Mouse (Mus musculus) brown adipose tissue, adult 24 weeks (tissue): ENCODE measurements at regions not wholly inside any gene's neighbourhood (a gene's known extent, or its start where the extent isn't known, plus 50 kb on each side); places are given as distances from the start of the nearest gene placed in this dataset.

Experiments used
- H3K27ac ChIP-seq: fragments of 200-500 bp; replicated peaks from 2 replicates; pipeline ENCODE4 v1.5.1; 2012; ENCODE audit warnings: low read depth, mild to moderate bottlenecking, low read length
- H3K4me1 ChIP-seq: fragments of 200-500 bp; 2 replicates; pipeline ENCODE4 v1.6.1; 2012; ENCODE audit warnings: low read length, mixed read lengths; ENCODE audit not compliant: control insufficient read depth, insufficient read depth, insufficient read length
- H3K4me3 ChIP-seq: fragments of 200-500 bp; 2 replicates; pipeline ENCODE4 v1.5.1; 2012; ENCODE audit warnings: low read depth, mild to moderate bottlenecking, low read length, moderate library complexity; ENCODE audit not compliant: insufficient read depth

- H3K4me1 ChIP-seq: peaks cover 14% of the 10 kb centered on the region
- no peak overlapping the region for H3K27ac ChIP-seq
- no peak overlapping the region for H3K4me3 ChIP-seq
These were observed 200.7 kb upstream of the Klf3 start for GRCm38 (mm10) chr5:64602356-64602936.

GRCm38 (mm10) chr5:64602996-64603755, 200.0 kb upstream of the Klf3 start:
- no peak overlapping the region for H3K4me3 ChIP-seq
- H3K27ac ChIP-seq: no peak overlapping the region
- H3K4me1 ChIP-seq: peaks cover 14% of the 10 kb centered on the region

DNA sequence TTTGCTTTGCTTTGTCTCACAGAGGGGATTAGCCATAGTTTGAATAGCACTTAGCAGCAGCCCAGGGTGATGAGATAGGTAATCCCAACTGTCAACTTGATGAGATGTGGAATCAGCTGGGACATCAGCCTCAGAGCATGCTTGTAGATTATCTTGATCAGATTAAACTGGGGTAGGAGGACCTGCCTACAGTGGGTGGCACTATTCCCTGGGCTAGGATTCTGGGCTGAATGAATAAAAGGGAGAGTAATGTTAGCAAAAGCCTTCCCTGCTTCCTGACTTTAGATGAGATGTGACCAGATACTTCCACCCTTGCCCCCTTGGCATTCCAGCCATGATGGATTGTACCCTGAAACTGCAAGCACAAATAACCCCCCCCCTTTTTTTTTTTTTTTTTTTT, 198.0 kb upstream of the Klf3 start:
- Histone ChIP-seq H3K4me3 (no peak overlapping the region), H3K27ac (no peak overlapping the region), H3K4me1 (peaks cover 7% of the 10 kb centered on the region; the same call in 1 of the 2 replicates)

DNA sequence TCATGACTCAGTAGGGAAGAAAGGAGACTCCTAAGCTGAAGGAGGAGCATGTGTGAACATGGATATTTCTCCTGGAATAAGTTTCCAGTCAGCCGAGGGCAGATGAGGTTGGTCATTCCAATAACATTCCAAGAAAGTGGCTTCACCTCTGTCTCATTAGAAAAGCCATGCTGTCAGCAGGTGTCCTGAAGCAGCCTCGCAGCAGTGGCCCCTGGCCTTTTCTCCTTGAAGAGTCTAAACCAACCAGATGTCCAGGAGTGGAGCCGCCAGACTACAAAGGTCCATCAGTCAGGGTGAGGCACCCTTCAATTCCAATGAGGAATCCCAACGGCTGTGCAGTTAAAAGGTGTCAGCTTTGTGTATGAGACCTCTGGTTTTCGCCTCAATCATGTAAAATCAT, 197.2 kb upstream of the Klf3 start:
- peaks cover 7% of the 10 kb centered on the region; the same call in 1 of the 2 replicates for H3K4me1 ChIP-seq
- H3K4me3 ChIP-seq: no peak overlapping the region
- no peak overlapping the region for H3K27ac ChIP-seq

DNA sequence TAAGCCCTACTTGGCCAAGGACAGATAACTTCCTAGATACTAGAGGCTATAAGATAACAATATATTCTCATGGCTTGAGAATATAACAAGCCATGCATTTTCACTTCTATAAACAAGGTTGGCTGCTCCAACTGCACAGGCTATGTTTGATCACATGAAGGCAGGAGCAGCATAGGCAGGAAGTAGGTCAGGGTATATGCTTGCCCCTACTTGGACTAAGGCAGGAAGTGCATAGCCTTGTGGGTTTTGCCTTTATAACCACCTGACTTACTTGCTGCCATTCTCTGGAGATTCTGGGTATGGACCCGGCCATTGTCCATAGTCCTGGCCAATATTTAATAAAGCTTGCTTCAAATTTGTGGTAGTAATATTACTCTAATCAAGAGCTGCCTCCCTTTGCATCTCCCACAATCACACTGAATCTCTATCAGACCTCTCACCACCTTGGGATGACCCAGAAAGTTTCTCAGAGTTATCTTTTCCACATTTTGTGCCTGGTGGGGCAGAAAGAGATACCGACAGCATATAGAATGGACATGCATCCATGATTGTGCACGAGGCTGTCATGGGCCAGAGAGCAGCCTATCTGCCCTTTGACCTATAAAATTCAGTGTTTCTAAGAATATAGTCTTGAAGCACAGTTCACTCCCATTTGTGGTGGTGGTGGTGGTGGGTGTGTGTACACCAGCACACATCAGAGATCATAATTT, 193.7 kb upstream of the Klf3 start:
- H3K4me1 ChIP-seq: peaks cover 9% of the 10 kb centered on the region; the same call in 1 of the 2 replicates
- H3K27ac ChIP-seq: peak overlapping the region; percentile 72; the same call in 1 of the 2 replicates
- H3K4me3 ChIP-seq: no peak overlapping the region

DNA sequence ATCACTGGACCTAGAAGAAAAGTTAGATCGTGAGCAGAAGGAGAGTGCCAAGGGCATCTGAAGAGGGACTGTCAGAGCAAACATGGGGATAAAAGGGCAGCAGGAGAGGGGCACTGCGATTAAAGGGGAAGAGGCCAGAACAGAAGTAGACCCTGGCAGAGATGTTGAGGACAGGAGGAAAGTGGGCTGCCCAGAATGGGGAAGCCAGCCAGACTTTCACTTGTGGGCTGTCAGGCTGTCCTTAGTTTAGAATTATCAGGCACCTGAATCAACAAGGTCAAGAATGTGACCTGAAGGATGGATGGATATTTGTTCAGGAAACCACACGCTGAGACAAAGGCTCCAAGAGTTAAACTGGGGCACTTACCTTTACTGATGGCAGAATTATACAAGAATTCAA, 193.0 kb upstream of the Klf3 start:
- Histone ChIP-seq H3K4me1 (peaks cover 9% of the 10 kb centered on the region; the same call in 1 of the 2 replicates), H3K27ac (peak overlapping the region; percentile 72), H3K4me3 (no peak overlapping the region)

GRCm38 (mm10) chr5:64610562-64611405, 192.4 kb upstream of the Klf3 start:
- H3K27ac ChIP-seq: peak overlapping the region; percentile 95
- H3K4me3 ChIP-seq: no peak overlapping the region
- H3K4me1 ChIP-seq: peaks cover 9% of the 10 kb centered on the region; the same call in 1 of the 2 replicates

GRCm38 (mm10) chr5:64612017-64612416, 191.2 kb upstream of the Klf3 start:
- no peak overlapping the region for H3K4me3 ChIP-seq

DNA sequence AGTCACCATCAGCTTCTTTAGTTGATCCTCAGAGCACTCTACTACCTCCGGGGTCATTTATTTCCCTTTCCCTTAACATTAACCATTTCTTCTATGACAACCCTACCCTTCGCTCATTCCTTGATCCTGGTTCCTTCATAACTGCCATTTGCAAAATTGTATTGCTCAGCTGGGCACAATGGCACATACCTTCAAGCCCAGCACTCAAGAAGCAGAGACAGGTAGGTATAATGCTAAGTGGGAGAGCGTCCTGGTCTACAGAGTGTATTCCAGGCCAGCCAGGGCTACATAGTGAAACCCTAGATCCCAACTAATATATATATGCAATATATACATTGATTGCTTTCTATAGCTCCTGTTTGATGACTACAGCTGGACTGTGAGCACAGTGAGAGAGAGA, 189.5 kb upstream of the Klf3 start:
- H3K4me1 ChIP-seq: peaks cover 19% of the 10 kb centered on the region; the same call in 1 of the 2 replicates
- no peak overlapping the region for H3K27ac ChIP-seq
- H3K4me3 ChIP-seq: no peak overlapping the region

More at GRCm38 (mm10) chr5:64612017-64612416, 191.2 kb upstream of the Klf3 start:
- Histone ChIP-seq H3K27ac (no peak overlapping the region), H3K4me1 (peaks cover 12% of the 10 kb centered on the region; the same call in 1 of the 2 replicates)

DNA sequence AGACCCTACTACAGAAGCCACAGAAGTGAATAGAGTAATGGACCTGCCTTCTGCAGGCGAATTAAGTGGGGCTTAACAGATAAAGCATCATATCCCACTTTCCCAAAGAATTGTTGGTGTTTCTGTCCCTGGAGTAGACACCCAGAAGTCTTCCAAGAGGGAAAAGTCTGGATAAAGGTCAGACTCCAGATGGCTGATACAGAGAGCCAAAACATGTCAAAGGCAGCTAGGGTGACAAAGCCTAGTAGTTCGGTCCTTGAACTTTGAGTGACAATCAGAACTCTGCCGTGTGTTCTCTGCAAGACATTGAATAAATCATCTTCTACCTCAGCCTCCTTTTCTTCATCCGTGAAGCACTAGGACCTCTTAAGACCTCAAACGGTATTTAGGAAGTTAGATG, 185.1 kb upstream of the Klf3 start:
- H3K27ac ChIP-seq: no peak overlapping the region
- H3K4me1 ChIP-seq: peaks cover 11% of the 10 kb centered on the region; the same call in 1 of the 2 replicates
- H3K4me3 ChIP-seq: no peak overlapping the region

- Histone ChIP-seq H3K4me1 (peaks cover 11% of the 10 kb centered on the region; the same call in 1 of the 2 replicates), H3K27ac (no peak overlapping the region), H3K4me3 (no peak overlapping the region)
These were observed 183.4 kb upstream of the Klf3 start for GRCm38 (mm10) chr5:64619752-64620151.

- Histone ChIP-seq H3K4me3 (no peak overlapping the region), H3K4me1 (peaks cover 11% of the 10 kb centered on the region; the same call in 1 of the 2 replicates), H3K27ac (no peak overlapping the region)
These were observed 182.5 kb upstream of the Klf3 start for GRCm38 (mm10) chr5:64620726-64621125.

- H3K4me1 ChIP-seq: peaks cover 16% of the 10 kb centered on the region
- H3K4me3 ChIP-seq: no peak overlapping the region
- H3K27ac ChIP-seq: no peak overlapping the region
These were observed 181.8 kb upstream of the Klf3 start for GRCm38 (mm10) chr5:64621386-64621785.

GRCm38 (mm10) chr5:64623653-64624052, 179.5 kb upstream of the Klf3 start:
- no peak overlapping the region for H3K4me3 ChIP-seq
- H3K4me1 ChIP-seq: peaks cover 10% of the 10 kb centered on the region
- no peak overlapping the region for H3K27ac ChIP-seq
